Mouse (Mus musculus) testis, adult 2 months (tissue): Measurements from ENCODE around the gene Hivep2. TPM values are rescaled to one million over a fixed set of nuclear protein-coding genes. Genes with fewer than 3 reads are reported as not detected.

ENCODE experiments used
- H3K27ac ChIP-seq: fragments of 200-500 bp; 2 replicates; pipeline ENCODE4 v1.5.1; 2012; ENCODE audit warnings: low read depth, low read length; ENCODE audit not compliant: control insufficient read depth, insufficient read depth
- H3K27me3 ChIP-seq: fragments of 200-500 bp; 2 replicates; pipeline ENCODE4 v1.6.1; 2012; ENCODE audit warnings: mild to moderate bottlenecking, low read length, moderate library complexity; ENCODE audit not compliant: control insufficient read depth, insufficient read depth
- H3K36me3 ChIP-seq: fragments of 200-500 bp; 2 replicates; pipeline ENCODE4 v1.6.1; 2012; ENCODE audit warnings: mild to moderate bottlenecking, low read length; ENCODE audit not compliant: control insufficient read depth, insufficient read depth
- H3K4me1 ChIP-seq: fragments of 200-500 bp; 2 replicates; pipeline ENCODE4 v1.6.1; 2012; ENCODE audit warnings: low read length; ENCODE audit not compliant: control insufficient read depth, insufficient read depth
- H3K4me3 ChIP-seq: fragments of 200-500 bp; 2 replicates; pipeline ENCODE4 v1.5.1; 2012; ENCODE audit warnings: low read depth, mild to moderate bottlenecking, low read length, moderate library complexity, mixed read lengths; ENCODE audit not compliant: control insufficient read depth
- CTCF ChIP-seq: fragments of 200-500 bp; IDR thresholded peaks from 2 replicates; pipeline ENCODE4 v1.5.1; 2012; ENCODE audit warnings: low read depth, mild to moderate bottlenecking, inconsistent platforms, low read length, moderate library complexity; ENCODE audit not compliant: control insufficient read depth, insufficient read depth, insufficient replicate concordance
- POLR2A ChIP-seq: fragments of 200-500 bp; IDR thresholded peaks from 2 replicates; pipeline ENCODE4 v1.6.1; 2012; ENCODE audit warnings: low read depth, mild to moderate bottlenecking, inconsistent platforms, low read length, moderate library complexity; ENCODE audit not compliant: control insufficient read depth
- polyA plus RNA-seq: library from polyadenylated mRNA; depleted of rRNA; stranded (reverse); fragments of >200 nt; gene quantifications from 2 replicates; pipeline ENCODE4 v1.2.3, GENCODE M21; 2012

Hivep2 gene
- polyA plus RNA-seq, 1 experiment, result 0.88 TPM

- peak overlapping the region; percentile 59 for H3K27ac ChIP-seq
- no peaks in the 10 kb centered on the region for H3K36me3 ChIP-seq
- H3K4me3 ChIP-seq, result peak overlapping the region; percentile 75
- no peak for TF ChIP-seq CTCF
- TF ChIP-seq POLR2A, result no peak
- no peaks in the 10 kb centered on the region for H3K27me3 ChIP-seq
- peaks cover 17% of the 10 kb centered on the region for H3K4me1 ChIP-seq
Measured at GRCm38 (mm10) chr10:13966830-13967450, 1.1 kb downstream of the Hivep2 start.

GRCm38 (mm10) chr10:13967451-13968233 lies 1.8 kb downstream of the Hivep2 start:
- peak overlapping the region; percentile 59 for H3K27ac ChIP-seq

GRCm38 (mm10) chr10:13968234-13968555 lies 2.3 kb downstream of the Hivep2 start:
- H3K4me3 ChIP-seq, result peak overlapping the region; percentile 72
- H3K36me3 ChIP-seq, result no peaks in the 10 kb centered on the region
- H3K27ac ChIP-seq, result peak overlapping the region; percentile 59
- peaks cover 17% of the 10 kb centered on the region for H3K4me1 ChIP-seq
- H3K27me3 ChIP-seq, result no peaks in the 10 kb centered on the region
- TF ChIP-seq POLR2A (no peak), CTCF (no peak)

More at GRCm38 (mm10) chr10:13967451-13968233, 1.8 kb downstream of the Hivep2 start:
- TF ChIP-seq CTCF, result no peak
- no peak for TF ChIP-seq POLR2A
- no peaks in the 10 kb centered on the region for H3K27me3 ChIP-seq
- peak overlapping the region; percentile 72 for H3K4me3 ChIP-seq
- peaks cover 17% of the 10 kb centered on the region for H3K4me1 ChIP-seq
- no peaks in the 10 kb centered on the region for H3K36me3 ChIP-seq

- Histone ChIP-seq H3K4me1 (peaks cover 17% of the 10 kb centered on the region), H3K27ac (no peak overlapping the region), H3K4me3 (no peak overlapping the region), H3K27me3 (no peaks in the 10 kb centered on the region), H3K36me3 (no peaks in the 10 kb centered on the region)
- TF ChIP-seq POLR2A (no peak), CTCF (no peak)
Measured at GRCm38 (mm10) chr10:13968989-13969388, 3.1 kb downstream of the Hivep2 start.

GRCm38 (mm10) chr10:13970321-13970720 lies 4.4 kb downstream of the Hivep2 start:
- Histone ChIP-seq H3K4me3 (no peak overlapping the region), H3K4me1 (peaks cover 10% of the 10 kb centered on the region), H3K27ac (no peak overlapping the region), H3K27me3 (no peaks in the 10 kb centered on the region), H3K36me3 (no peaks in the 10 kb centered on the region)
- TF ChIP-seq CTCF (no peak), POLR2A (no peak)

GRCm38 (mm10) chr10:13971268-13971667 lies 5.4 kb downstream of the Hivep2 start:
- H3K4me3 ChIP-seq, result no peak overlapping the region
- TF ChIP-seq POLR2A (no peak), CTCF (no peak)
- no peak overlapping the region for H3K27ac ChIP-seq
- H3K27me3 ChIP-seq, result no peaks in the 10 kb centered on the region
- H3K4me1 ChIP-seq, result peaks cover 10% of the 10 kb centered on the region
- no peaks in the 10 kb centered on the region for H3K36me3 ChIP-seq

- no peak overlapping the region for H3K4me3 ChIP-seq
- no peak for TF ChIP-seq POLR2A
- no peak for TF ChIP-seq CTCF
- H3K27me3 ChIP-seq, result no peaks in the 10 kb centered on the region
Measured at GRCm38 (mm10) chr10:13973563-13974179, 7.8 kb downstream of the Hivep2 start.

More at GRCm38 (mm10) chr10:13973563-13974179, 7.8 kb downstream of the Hivep2 start:
- Histone ChIP-seq H3K27ac (no peak overlapping the region), H3K36me3 (no peaks in the 10 kb centered on the region), H3K4me1 (no peaks in the 10 kb centered on the region; the same call in 1 of the 2 replicates)
